Mouse (Mus musculus): ENCODE results near the gene Gm4305. TPM values are rescaled to one million over a fixed set of nuclear protein-coding genes. Genes with fewer than 3 reads are reported as not detected.

The Gm4305 gene
- not detected for polyA plus RNA-seq (2014; fragmentation: Illumina TruSeq; extraction: RNeasy Lipid Tissue Mini Kit (QIAGEN cat#74804))

DNA sequence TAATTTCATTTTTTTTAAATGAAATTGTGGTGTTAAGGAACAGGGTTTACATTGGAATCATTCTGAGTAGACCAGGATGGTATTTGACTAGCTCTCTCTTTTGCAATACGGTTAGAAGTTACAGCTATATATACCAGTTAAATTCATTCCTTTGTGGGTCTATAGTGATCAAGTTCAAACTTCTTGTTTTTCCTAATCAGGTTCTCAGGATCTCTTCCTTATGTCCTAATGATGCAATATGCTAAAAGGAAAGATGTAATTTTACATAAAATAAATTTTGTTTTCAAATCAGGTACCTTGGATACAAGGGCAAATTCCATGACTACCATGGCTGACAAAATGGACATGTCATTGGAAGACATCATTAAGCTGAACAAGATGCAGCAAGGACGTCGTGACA is at the start of gene Gm4305:
Gm4305 (plus strand) TSS at position 301 of the 400 bp plus-strand sequence.

DNA sequence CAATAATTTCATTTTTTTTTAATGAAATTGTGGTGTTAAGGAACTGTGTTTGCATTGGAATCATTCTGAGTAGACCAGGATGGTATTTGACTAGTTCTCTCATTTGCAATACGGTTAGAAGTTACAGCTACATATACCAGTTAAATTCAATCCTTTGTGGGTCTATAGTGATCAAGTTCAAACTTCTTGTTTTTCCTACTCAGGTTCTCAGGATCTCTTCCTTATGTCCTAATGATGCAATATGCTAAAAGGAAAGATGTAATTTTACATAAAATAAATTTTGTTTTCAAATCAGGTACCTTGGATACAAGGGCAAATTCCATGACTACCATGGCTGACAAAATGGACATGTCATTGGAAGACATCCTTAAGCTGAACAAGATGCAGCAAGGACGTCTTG is 15.5 kb upstream of the Gm4305 start, which contains the start of gene Gm4301:
Gm4301 (plus strand) TSS at position 301 of the 400 bp plus-strand sequence.

DNA sequence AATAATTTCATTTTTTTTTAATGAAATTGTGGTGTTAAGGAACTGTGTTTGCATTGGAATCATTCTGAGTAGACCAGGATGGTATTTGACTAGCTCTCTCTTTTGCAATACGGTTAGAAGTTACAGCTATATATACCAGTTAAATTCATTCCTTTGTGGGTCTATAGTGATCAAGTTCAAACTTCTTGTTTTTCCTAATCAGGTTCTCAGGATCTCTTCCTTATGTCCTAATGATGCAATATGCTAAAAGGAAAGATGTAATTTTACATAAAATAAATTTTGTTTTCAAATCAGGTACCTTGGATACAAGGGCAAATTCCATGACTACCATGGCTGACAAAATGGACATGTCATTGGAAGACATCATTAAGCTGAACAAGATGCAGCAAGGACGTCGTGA is 10.4 kb upstream of the Gm4305 start, which contains the start of gene Gm4302:
Gm4302 (plus strand) TSS at position 301 of the 400 bp plus-strand sequence.

DNA sequence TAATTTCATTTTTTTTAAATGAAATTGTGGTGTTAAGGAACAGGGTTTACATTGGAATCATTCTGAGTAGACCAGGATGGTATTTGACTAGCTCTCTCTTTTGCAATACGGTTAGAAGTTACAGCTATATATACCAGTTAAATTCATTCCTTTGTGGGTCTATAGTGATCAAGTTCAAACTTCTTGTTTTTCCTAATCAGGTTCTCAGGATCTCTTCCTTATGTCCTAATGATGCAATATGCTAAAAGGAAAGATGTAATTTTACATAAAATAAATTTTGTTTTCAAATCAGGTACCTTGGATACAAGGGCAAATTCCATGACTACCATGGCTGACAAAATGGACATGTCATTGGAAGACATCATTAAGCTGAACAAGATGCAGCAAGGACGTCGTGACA is 5.2 kb upstream of the Gm4305 start, which contains the start of gene Gm4303:
Gm4303 (plus strand) TSS at position 301 of the 400 bp plus-strand sequence.

DNA sequence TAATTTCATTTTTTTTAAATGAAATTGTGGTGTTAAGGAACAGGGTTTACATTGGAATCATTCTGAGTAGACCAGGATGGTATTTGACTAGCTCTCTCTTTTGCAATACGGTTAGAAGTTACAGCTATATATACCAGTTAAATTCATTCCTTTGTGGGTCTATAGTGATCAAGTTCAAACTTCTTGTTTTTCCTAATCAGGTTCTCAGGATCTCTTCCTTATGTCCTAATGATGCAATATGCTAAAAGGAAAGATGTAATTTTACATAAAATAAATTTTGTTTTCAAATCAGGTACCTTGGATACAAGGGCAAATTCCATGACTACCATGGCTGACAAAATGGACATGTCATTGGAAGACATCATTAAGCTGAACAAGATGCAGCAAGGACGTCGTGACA is 10.1 kb downstream of the Gm4305 start, which contains the start of gene Gm4307:
Gm4307 (plus strand) TSS at position 301 of the 400 bp plus-strand sequence.

DNA sequence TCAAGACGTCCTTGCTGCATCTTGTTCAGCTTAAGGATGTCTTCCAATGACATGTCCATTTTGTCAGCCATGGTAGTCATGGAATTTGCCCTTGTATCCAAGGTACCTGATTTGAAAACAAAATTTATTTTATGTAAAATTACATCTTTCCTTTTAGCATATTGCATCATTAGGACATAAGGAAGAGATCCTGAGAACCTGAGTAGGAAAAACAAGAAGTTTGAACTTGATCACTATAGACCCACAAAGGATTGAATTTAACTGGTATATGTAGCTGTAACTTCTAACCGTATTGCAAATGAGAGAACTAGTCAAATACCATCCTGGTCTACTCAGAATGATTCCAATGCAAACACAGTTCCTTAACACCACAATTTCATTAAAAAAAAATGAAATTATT is 31.6 kb downstream of the Gm4305 start, which contains the start of gene Gm4312:
Gm4312 (minus strand) TSS at position 101 of the 400 bp plus-strand sequence.

Other genes with a start within 250 kb of the Gm4305 start
- gene Gm4301, start 15.4 kb upstream of the Gm4305 start, polyA plus RNA-seq (2014; fragmentation: Illumina TruSeq; extraction: RNeasy Lipid Tissue Mini Kit (QIAGEN cat#74804)) = not detected
- not detected for gene Gm4302, start 10.3 kb upstream of the Gm4305 start, polyA plus RNA-seq (2014; fragmentation: Illumina TruSeq; extraction: RNeasy Lipid Tissue Mini Kit (QIAGEN cat#74804))
- not detected for gene Gm4303, start 5.1 kb upstream of the Gm4305 start, polyA plus RNA-seq (2014; fragmentation: Illumina TruSeq; extraction: RNeasy Lipid Tissue Mini Kit (QIAGEN cat#74804))
- gene Gm4307, start 10.2 kb downstream of the Gm4305 start, polyA plus RNA-seq (2014; fragmentation: Illumina TruSeq; extraction: RNeasy Lipid Tissue Mini Kit (QIAGEN cat#74804)) = not detected
- not detected for gene Gm4312, start 31.5 kb downstream of the Gm4305 start, polyA plus RNA-seq (2014; fragmentation: Illumina TruSeq; extraction: RNeasy Lipid Tissue Mini Kit (QIAGEN cat#74804))
- 129 TPM for gene Tmtc3, start 136.3 kb downstream of the Gm4305 start, polyA plus RNA-seq (2014; fragmentation: Illumina TruSeq; extraction: RNeasy Lipid Tissue Mini Kit (QIAGEN cat#74804))
- 33.1 TPM for gene Cep290, start 136.5 kb downstream of the Gm4305 start, polyA plus RNA-seq (2014; fragmentation: Illumina TruSeq; extraction: RNeasy Lipid Tissue Mini Kit (QIAGEN cat#74804))
- 32.0 TPM for gene 4930430F08Rik, start 239.3 kb downstream of the Gm4305 start, polyA plus RNA-seq (2014; fragmentation: Illumina TruSeq; extraction: RNeasy Lipid Tissue Mini Kit (QIAGEN cat#74804))
- not detected for gene 1700017N19Rik, start 239.4 kb downstream of the Gm4305 start, polyA plus RNA-seq (2014; fragmentation: Illumina TruSeq; extraction: RNeasy Lipid Tissue Mini Kit (QIAGEN cat#74804))

Data from ovary, adult 10 weeks (tissue).